8 mouse cellular contexts compared by ENCODE assay signal in the genomic region with DNA sequence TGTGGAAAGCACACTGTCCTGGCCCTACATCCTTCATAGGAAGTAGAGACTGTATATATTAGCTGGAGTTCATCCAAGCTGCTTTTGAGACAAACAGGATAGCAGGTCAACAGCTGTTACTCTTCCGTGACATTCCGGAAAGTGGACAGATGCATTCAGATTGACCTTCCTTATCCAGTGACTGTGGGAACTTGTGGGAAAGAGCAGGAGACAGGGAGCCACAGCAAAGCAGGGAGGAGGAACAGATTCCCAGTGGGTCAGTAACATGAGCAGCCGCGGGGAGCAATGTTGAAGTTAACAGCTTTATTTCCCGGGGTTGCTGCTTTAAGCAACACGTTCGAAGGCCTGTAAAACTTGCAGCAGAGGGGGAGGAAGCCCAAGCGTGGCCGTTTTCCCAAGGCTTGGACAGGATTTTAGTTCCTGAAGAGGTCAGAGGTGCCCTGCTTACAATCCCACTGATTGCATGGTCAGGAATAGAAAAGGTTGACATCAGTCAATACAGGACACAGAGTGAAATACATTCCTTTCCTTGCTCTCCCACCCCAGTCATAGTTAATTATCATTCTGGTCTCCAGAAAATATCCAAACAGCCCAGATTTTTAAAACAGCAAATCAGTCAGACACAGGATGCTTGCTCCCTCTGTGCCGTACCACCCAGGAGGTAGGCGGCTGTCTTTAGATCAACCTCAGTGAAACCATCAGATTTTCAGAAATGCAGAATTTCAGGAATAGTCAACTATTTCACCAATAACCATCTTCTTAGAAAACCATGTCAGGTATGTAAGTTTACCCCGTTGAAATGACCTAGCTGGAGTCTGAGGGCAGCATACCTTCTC. TPM values are rescaled to one million over a fixed set of nuclear protein-coding genes. Genes with fewer than 3 reads are reported as not detected.
A peak's percentile ranks its signal among the peaks of the same experiment; 100 is the strongest.
DNase-seq lines count a peak whose midpoint lies in the region; ATAC-seq and TF ChIP-seq lines count a peak whose summit lies in the region.

No protein-coding gene starts in this region.

- H3K36me3 ChIP-seq in intestine, embryonic 15.5 days = no peaks in the 10 kb centered on the region
- H3K36me3 ChIP-seq in liver, postnatal 0 days (replicated peaks; ENCODE audit: insufficient read depth, low read length) = no peaks in the 10 kb centered on the region

- no peak overlapping the region for H3K9ac ChIP-seq in intestine, embryonic 15.5 days
- no peak overlapping the region for H3K9ac ChIP-seq in liver, postnatal 0 days (replicated peaks)

- H3K27ac ChIP-seq in intestine, embryonic 15.5 days = peak overlapping the region; percentile 66; the same call in 1 of the 2 replicates
- H3K27ac ChIP-seq in liver, postnatal 0 days (ENCODE audit: low read depth) = peak overlapping the region; percentile 29; the same call in 1 of the 2 replicates

- no peak overlapping the region for H3K4me2 ChIP-seq in intestine, embryonic 15.5 days (replicated peaks)
- no peak overlapping the region for H3K4me2 ChIP-seq in liver, postnatal 0 days (ENCODE audit: low read depth, low read length)

- no peak for TF ChIP-seq CTCF in brain, embryonic 14.5 days (IDR thresholded peaks at IDR 0.05; ENCODE audit: borderline replicate concordance, extremely low read depth, insufficient read depth, insufficient read length)
- no peak for TF ChIP-seq CTCF in liver, postnatal 0 days (IDR thresholded peaks at IDR 0.05; ENCODE audit: low read depth)

- peak; percentile 58; the same call in 1 of the 2 replicates for TF ChIP-seq EP300 in liver, postnatal 0 days (IDR thresholded peaks at IDR 0.05; ENCODE audit: low read depth)

- ATAC-seq in intestine, embryonic 15.5 days = peak; percentile 82
- peak; percentile 56 for ATAC-seq in liver, postnatal 0 days

- no peaks in the 10 kb centered on the region for H3K9me3 ChIP-seq in intestine, embryonic 15.5 days
- H3K9me3 ChIP-seq in liver, postnatal 0 days (ENCODE audit: low read length) = no peaks in the 10 kb centered on the region

- WGBS in intestine, embryonic 15.5 days = 34% methylated on average over 12 of the region's 12 CpGs
- 68% methylated on average over 12 of the region's 12 CpGs for WGBS in liver, postnatal 0 days (ENCODE audit: insufficient replicate concordance)

- H3K4me1 ChIP-seq in intestine, embryonic 15.5 days (replicated peaks) = no peaks in the 10 kb centered on the region
- H3K4me1 ChIP-seq in liver, postnatal 0 days (ENCODE audit: insufficient read depth) = no peaks in the 10 kb centered on the region; the same call in 1 of the 2 replicates

- TF ChIP-seq POLR2A in brain, embryonic 14.5 days (IDR thresholded peaks at IDR 0.05; ENCODE audit: borderline replicate concordance, extremely low read depth, insufficient read depth, insufficient read length, poor library complexity, severe bottlenecking) = no peak

- H3K4me3 ChIP-seq in intestine, embryonic 15.5 days (replicated peaks) = no peak overlapping the region
- H3K4me3 ChIP-seq in liver, postnatal 0 days (ENCODE audit: low read depth, low read length) = no peak overlapping the region

- peak; percentile 17 for DNase-seq in brain, embryonic 14.5 days (ENCODE audit: low read depth)
- peak; percentile 24 for DNase-seq in gastrocnemius, adult 18-20 months (ENCODE audit: low spot score)
- peak; percentile 20 for DNase-seq in liver, postnatal 0 days
- no peak for DNase-seq in right cerebral cortex, postnatal 10 days (ENCODE audit: low spot score in 2 of 2)
- no peak for DNase-seq in right cerebral cortex, adult 18-20 months
- DNase-seq in cerebellum, postnatal 14 days = no peak
- no peak for DNase-seq in urinary bladder, postnatal 25 days (ENCODE audit: low spot score)

- H3K27me3 ChIP-seq in intestine, embryonic 15.5 days (replicated peaks) = no peaks in the 10 kb centered on the region
- H3K27me3 ChIP-seq in liver, postnatal 0 days (ENCODE audit: insufficient read depth, low read length) = no peaks in the 10 kb centered on the region

RNA-seq across cellular contexts. Expression of gene Cd28, which starts 18.7 kb away (rescaled TPM):
- polyA plus RNA-seq in brain, embryonic 14.5 days (2012; rRNA removed) = 0.08 and 0.14 TPM in 2 replicates
- total RNA-seq in gastrocnemius, adult 18-20 months (2021) = 1 to 10 TPM; 2.2 to 2.9 TPM
- polyA plus RNA-seq in intestine, embryonic 15.5 days (2015; fragmentation: Nextera tagmentation; extraction: Ambion mirVana) = 0.15 and 0.25 TPM in 2 replicates
- polyA plus RNA-seq in liver, postnatal 0 days (2015; fragmentation: Nextera tagmentation; extraction: Ambion mirVana) = 0.05 and 0.07 TPM in 2 replicates

Comparison
In these comparisons a context has a peak if more than half of its experiments do, and no peak if none do; other contexts are left out.
1. DNase-seq: peak in brain, embryonic 14.5 days (single experiment), gastrocnemius, adult 18-20 months (single experiment) and liver, postnatal 0 days (single experiment); none in right cerebral cortex, postnatal 10 days (0 of 2), right cerebral cortex, adult 18-20 months (single experiment), cerebellum, postnatal 14 days (0 of 2) and urinary bladder, postnatal 25 days (single experiment).